Mouse (Mus musculus): ENCODE measurements around the gene Slc22a21. TPM values are rescaled to one million over a fixed set of nuclear protein-coding genes. Genes with fewer than 3 reads are reported as not detected.

Gene Slc22a21
- polyA plus RNA-seq (2015; fragmentation: Nextera tagmentation; extraction: Ambion mirVana) = 6.0 and 6.3 TPM in 2 replicates

DNA sequence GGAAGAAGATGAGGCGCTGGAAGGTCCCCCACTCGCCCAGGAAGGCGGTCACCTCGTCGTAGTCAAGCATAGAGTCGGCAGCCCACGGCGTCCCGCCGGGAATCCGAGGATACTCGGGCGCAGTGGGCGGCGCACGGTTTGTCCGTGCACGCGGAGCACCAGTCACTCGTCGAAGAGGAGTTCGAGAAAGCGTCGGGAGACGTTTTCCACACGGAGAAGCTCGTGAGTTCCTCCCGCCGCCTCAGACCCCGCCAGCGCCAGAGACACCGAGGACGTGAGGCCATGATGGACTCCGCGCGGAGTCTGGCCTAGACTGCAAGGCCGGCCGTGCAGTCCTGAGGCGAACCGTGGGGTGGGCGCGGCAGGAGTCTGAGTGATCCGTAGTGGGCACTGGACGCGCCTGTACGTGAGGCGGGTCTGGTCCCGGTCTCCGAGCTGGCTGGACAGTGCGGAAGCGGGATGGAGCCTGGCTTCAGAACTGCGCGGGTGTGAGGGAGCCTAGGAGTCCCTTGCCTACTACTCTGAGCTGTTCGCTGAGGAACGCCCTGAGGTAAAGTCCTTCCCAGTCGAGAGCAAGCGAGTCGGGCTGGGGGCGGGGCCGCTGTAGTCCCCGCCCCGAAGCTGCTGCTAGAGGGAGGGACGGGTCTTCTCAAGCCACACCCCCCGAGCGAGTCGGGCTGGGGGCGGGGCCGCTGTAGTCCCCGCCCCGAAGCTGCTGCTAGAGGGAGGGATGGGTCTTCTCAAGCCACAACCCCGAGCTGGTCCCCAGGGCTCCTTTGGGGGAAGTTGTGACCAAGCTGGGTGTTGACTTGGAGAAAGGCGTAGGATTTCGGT is at the start of gene Slc22a21:
Slc22a21 (minus strand) TSS at position 545 of the 834 bp plus-strand sequence.
- Histone ChIP-seq H3K4me3 (ENCODE audit: low read depth, low read length) (peak within 1 kb of the TSS; percentile 55), H3K27ac (replicated peaks) (peak within 1 kb of the TSS; percentile 88), H3K36me3 (ENCODE audit: control insufficient read depth, insufficient read depth, low read length) (no peaks in the 10 kb centered on the region), H3K27me3 (ENCODE audit: control insufficient read depth, insufficient read depth, low read length) (no peaks in the 10 kb centered on the region), H3K4me1 (replicated peaks; ENCODE audit: control insufficient read depth, insufficient read depth) (no peaks in the 10 kb centered on the region), H3K9ac (ENCODE audit: low read length) (peak within 1 kb of the TSS; percentile 73), H3K4me2 (replicated peaks; ENCODE audit: low read depth) (peak within 1 kb of the TSS; percentile 78), H3K9me3 (ENCODE audit: control insufficient read depth, low read length) (no peaks in the 10 kb centered on the region)
- DNase-seq (ENCODE audit: low spot score) (peak; percentile 91), ATAC-seq (ENCODE audit: low FRiP score, low TSS enrichment) (peak; percentile 98)
- no peak for TF ChIP-seq CTCF (IDR thresholded peaks at IDR 0.05; ENCODE audit: low read depth)
- TF ChIP-seq EP300 (optimal IDR thresholded peaks at IDR 0.05) = no peak
- 2% methylated on average over 70 of the region's 73 CpGs for WGBS

DNA sequence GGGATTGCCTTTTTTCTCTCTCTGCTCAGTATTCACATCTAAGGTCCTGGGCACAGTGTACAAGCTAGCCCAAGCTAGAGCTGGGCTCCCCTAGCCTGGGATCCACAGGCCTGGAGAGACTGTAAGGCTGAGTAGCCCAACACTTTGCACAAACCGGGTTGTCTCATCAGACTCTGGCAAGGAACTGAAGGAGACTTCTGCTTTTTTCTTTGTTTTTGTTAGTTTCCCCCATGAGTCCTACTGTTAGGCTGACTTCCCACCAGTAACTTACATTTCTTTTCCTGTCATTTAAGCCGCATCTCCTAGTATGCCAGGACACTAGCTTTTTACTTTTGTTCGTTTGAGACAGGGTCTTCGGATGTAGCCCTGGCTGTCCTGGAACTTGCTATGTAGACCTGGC is 48.9 kb upstream of the Slc22a21 start:
- Histone ChIP-seq H3K36me3 (ENCODE audit: control insufficient read depth, insufficient read depth, low read length) (no peaks in the 10 kb centered on the region), H3K9me3 (ENCODE audit: control insufficient read depth, low read length) (no peaks in the 10 kb centered on the region), H3K27me3 (ENCODE audit: control insufficient read depth, insufficient read depth, low read length) (no peaks in the 10 kb centered on the region), H3K9ac (ENCODE audit: low read length) (peak overlapping the region; percentile 54; the same call in 1 of the 2 replicates), H3K27ac (replicated peaks) (0 out of 2 replicates have a peak overlapping the region, but pooled peaks have one; percentile 13), H3K4me2 (replicated peaks; ENCODE audit: low read depth) (peak overlapping the region; percentile 83; the same call in 1 of the 2 replicates), H3K4me1 (replicated peaks; ENCODE audit: control insufficient read depth, insufficient read depth) (0 out of 2 replicates have a peak, but pooled peaks cover 7% of the 10 kb centered on the region), H3K4me3 (ENCODE audit: low read depth, low read length) (no peak overlapping the region)
- ATAC-seq (ENCODE audit: low FRiP score, low TSS enrichment) (no peak), DNase-seq (ENCODE audit: low spot score) (no peak)
- TF ChIP-seq CTCF (IDR thresholded peaks at IDR 0.05; ENCODE audit: low read depth) = no peak
- TF ChIP-seq EP300 (optimal IDR thresholded peaks at IDR 0.05) = no peak
- WGBS = 84% methylated on average over 4 of the region's 4 CpGs

DNA sequence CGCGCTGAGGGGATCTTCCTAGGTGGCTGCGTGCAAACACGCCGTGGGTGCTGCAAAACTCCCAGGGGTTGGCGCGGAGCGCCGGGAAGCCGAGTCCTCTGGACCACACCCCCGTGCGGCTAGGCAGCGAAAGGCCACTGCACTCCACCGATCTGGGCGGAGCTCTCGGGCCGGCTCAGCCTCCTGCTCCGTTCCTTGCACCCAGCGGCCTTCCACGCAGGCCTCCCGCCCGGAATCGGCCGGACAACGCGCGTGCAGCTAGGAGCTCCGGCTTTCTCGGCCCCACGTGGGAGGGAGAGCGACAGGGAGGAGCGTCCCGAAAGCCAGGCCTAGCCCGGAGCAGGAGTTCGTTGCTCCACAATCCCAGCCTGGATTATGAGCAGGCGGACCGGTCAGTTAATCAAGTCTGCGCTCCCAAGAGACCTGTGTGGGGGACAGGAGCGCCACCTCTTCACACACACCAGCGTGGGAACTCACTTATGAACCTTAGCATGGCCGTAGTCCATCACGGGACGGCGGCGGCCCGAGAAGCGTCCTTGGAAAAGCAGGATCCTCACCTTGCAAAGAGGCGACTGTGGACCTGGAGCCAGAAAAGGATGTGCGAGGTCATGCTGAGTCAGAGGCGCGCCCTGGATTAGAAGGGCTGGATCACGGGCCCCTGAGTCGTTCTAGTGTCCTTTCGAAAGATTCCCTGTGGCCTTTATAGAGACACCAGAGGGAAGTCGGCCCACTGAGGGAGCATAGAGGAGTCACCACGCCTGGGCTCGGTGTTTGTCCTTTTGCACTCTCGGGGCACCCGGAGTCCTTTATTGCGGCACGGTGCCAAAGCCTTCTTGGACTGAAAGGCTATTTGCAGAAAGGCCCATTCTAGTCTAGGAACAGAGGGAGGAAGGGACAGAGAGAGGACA is 48.2 kb upstream of the Slc22a21 start, which contains the start of gene Slc22a4:
Slc22a4 (minus strand) TSS at position 47 of the 908 bp plus-strand sequence.
- H3K9ac ChIP-seq (ENCODE audit: low read length) = peak within 1 kb of the TSS; percentile 54
- peak; percentile 58 for TF ChIP-seq CTCF (IDR thresholded peaks at IDR 0.05; ENCODE audit: low read depth)
- no peak for TF ChIP-seq EP300 (optimal IDR thresholded peaks at IDR 0.05)
- 4% methylated on average over 61 of the region's 61 CpGs for WGBS

DNA sequence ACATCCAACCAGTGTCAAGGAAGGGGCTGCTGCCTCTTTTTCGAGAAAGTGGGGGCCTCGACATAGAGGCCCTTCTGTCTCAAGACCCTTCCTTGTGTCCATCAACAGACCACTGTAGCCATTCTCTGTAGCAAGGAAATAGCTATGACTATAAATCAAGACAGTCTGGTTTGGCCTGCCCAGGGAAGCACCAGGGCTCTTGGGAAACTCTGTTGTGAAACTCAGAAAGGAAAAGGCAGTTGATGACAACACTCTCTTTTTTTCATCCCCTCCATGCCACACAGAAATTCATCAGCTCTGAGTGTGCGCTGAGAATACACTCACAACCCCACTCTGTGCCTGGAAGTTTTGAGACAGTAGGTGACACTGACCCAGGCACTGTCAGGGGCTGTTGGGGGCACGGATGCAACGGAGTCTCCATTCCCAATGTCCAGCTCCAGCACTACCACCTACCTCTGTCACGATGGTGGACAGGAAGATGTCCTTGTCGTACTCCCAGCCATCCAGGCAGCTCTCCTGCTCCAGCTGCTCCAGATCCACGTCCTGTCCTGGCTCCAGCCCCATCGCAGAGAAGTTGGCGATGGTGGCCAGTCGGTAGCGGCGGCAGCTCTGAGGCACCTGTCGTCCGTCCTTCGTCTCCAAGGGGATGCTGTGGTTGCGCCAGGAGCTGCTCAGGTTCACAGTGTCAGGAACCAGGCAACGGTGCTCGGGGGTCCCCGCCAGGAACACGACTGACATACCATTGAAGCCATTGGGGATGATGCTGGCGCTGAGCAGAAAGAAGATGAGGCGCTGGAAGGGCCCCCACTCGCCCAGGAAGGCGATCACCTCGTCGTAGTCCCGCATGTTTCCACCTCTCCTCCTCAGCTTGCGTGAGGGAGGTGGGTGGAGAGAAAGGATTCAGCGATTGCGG is 47.3 kb upstream of the Slc22a21 start:
- H3K36me3 ChIP-seq (ENCODE audit: control insufficient read depth, insufficient read depth, low read length) = no peaks in the 10 kb centered on the region
- H3K27ac ChIP-seq (replicated peaks) = peak overlapping the region; percentile 35; the same call in 1 of the 2 replicates
- DNase-seq (ENCODE audit: low spot score) (no peak), ATAC-seq (ENCODE audit: low FRiP score, low TSS enrichment) (no peak)
- WGBS = 16% methylated on average over 31 of the region's 31 CpGs
- peak overlapping the region; percentile 54 for H3K9ac ChIP-seq (ENCODE audit: low read length)
- H3K4me2 ChIP-seq (replicated peaks; ENCODE audit: low read depth) = peak overlapping the region; percentile 83
- TF ChIP-seq EP300 (optimal IDR thresholded peaks at IDR 0.05) (no peak), CTCF (IDR thresholded peaks at IDR 0.05; ENCODE audit: low read depth) (no peak)
- H3K4me1 ChIP-seq (replicated peaks; ENCODE audit: control insufficient read depth, insufficient read depth) = 0 out of 2 replicates have a peak, but pooled peaks cover 7% of the 10 kb centered on the region
- H3K9me3 ChIP-seq (ENCODE audit: control insufficient read depth, low read length) = no peaks in the 10 kb centered on the region
- peak overlapping the region; percentile 46 for H3K4me3 ChIP-seq (ENCODE audit: low read depth, low read length)
- no peaks in the 10 kb centered on the region for H3K27me3 ChIP-seq (ENCODE audit: control insufficient read depth, insufficient read depth, low read length)

More for the DNA sequence above, 48.2 kb upstream of the Slc22a21 start, which contains the start of gene Slc22a4:
- peak; percentile 87 for DNase-seq (ENCODE audit: low spot score)
- Histone ChIP-seq H3K27me3 (ENCODE audit: control insufficient read depth, insufficient read depth, low read length) (no peaks in the 10 kb centered on the region), H3K27ac (replicated peaks) (peak within 1 kb of the TSS; percentile 35; the same call in 1 of the 2 replicates), H3K4me3 (ENCODE audit: low read depth, low read length) (peak within 1 kb of the TSS; percentile 46), H3K9me3 (ENCODE audit: control insufficient read depth, low read length) (no peaks in the 10 kb centered on the region), H3K4me2 (replicated peaks; ENCODE audit: low read depth) (peak within 1 kb of the TSS; percentile 83), H3K4me1 (replicated peaks; ENCODE audit: control insufficient read depth, insufficient read depth) (0 out of 2 replicates have a peak, but pooled peaks cover 7% of the 10 kb centered on the region), H3K36me3 (ENCODE audit: control insufficient read depth, insufficient read depth, low read length) (no peaks in the 10 kb centered on the region)
- peak; percentile 89 for ATAC-seq (ENCODE audit: low FRiP score, low TSS enrichment)

Measured in stomach, postnatal 0 days (tissue).